Mouse (Mus musculus): ENCODE measurements around the gene Cobl. TPM values are rescaled to one million over a fixed set of nuclear protein-coding genes. Genes with fewer than 3 reads are reported as not detected.

Gene Cobl
- total RNA-seq, 2 experiments from 2014 or later = 101 to 123 TPM

GRCm38 (mm10) chr11:12435905-12436304 is 28.9 kb downstream of the Cobl start:
- H3K27ac ChIP-seq = peak overlapping the region; percentile 93
- TF ChIP-seq CTCF (IDR thresholded peaks at IDR 0.05) = no peak
- DNase-seq = no peak
- intact Hi-C loops (cut with DNase I) = no loop called here
- no peak overlapping the region for H3K4me3 ChIP-seq

- DNase-seq = peak; percentile 71
- Histone ChIP-seq H3K27ac (peak overlapping the region; percentile 93), H3K4me3 (peak overlapping the region; percentile 62)
- intact Hi-C loops (cut with DNase I) = no loop called here
- TF ChIP-seq CTCF (IDR thresholded peaks at IDR 0.05) = no peak
These were observed 29.7 kb downstream of the Cobl start for GRCm38 (mm10) chr11:12435018-12435417.

GRCm38 (mm10) chr11:12434597-12434996 is 30.2 kb downstream of the Cobl start:
- TF ChIP-seq CTCF (IDR thresholded peaks at IDR 0.05) = no peak
- intact Hi-C loops (cut with DNase I) = loop anchor here (5.0 kb wide), 1 partner anchor 37 kb away; no protein-coding TSS in a partner anchor
- H3K4me3 ChIP-seq = peak overlapping the region; percentile 62
- peak overlapping the region; percentile 93 for H3K27ac ChIP-seq
- peak; percentile 48 for DNase-seq

- H3K4me3 ChIP-seq = no peak overlapping the region
- TF ChIP-seq CTCF (IDR thresholded peaks at IDR 0.05) = no peak
- DNase-seq = no peak
- intact Hi-C loops (cut with DNase I) = loop anchor here (5.0 kb wide), 1 partner anchor 35 kb away; no protein-coding TSS in a partner anchor
- peak overlapping the region; percentile 59 for H3K27ac ChIP-seq
These were observed 32.8 kb downstream of the Cobl start for GRCm38 (mm10) chr11:12431911-12432310.

GRCm38 (mm10) chr11:12430231-12431041 is 34.3 kb downstream of the Cobl start:
- peak overlapping the region; percentile 78 for H3K27ac ChIP-seq
- DNase-seq = no peak
- intact Hi-C loops (cut with DNase I) = loop anchor here (5.0 kb wide), 1 partner anchor 33 kb away; no protein-coding TSS in a partner anchor
- TF ChIP-seq CTCF (IDR thresholded peaks at IDR 0.05) = no peak
- H3K4me3 ChIP-seq = no peak overlapping the region

GRCm38 (mm10) chr11:12426746-12427145 is 38.0 kb downstream of the Cobl start:
- intact Hi-C loops (cut with DNase I) = no loop called here
- DNase-seq = peak; percentile 79
- H3K27ac ChIP-seq = peak overlapping the region; percentile 78
- TF ChIP-seq CTCF (IDR thresholded peaks at IDR 0.05) = no peak
- no peak overlapping the region for H3K4me3 ChIP-seq

GRCm38 (mm10) chr11:12424205-12424604 is 40.6 kb downstream of the Cobl start:
- intact Hi-C loops (cut with DNase I) = no loop called here
- H3K4me3 ChIP-seq = no peak overlapping the region
- no peak for DNase-seq
- TF ChIP-seq CTCF (IDR thresholded peaks at IDR 0.05) = no peak
- H3K27ac ChIP-seq = no peak overlapping the region

- intact Hi-C loops (cut with DNase I) = no loop called here
- no peak overlapping the region for H3K4me3 ChIP-seq
- no peak overlapping the region for H3K27ac ChIP-seq
- no peak for TF ChIP-seq CTCF (IDR thresholded peaks at IDR 0.05)
- DNase-seq = no peak
These were observed 43.6 kb downstream of the Cobl start for GRCm38 (mm10) chr11:12421183-12421582.

- no peak for TF ChIP-seq CTCF (IDR thresholded peaks at IDR 0.05)
- Histone ChIP-seq H3K27ac (no peak overlapping the region), H3K4me3 (no peak overlapping the region)
- intact Hi-C loops (cut with DNase I) = no loop called here
- DNase-seq = no peak
These were observed 44.6 kb downstream of the Cobl start for GRCm38 (mm10) chr11:12420146-12420545.

- no peak for TF ChIP-seq CTCF (IDR thresholded peaks at IDR 0.05)
- Histone ChIP-seq H3K27ac (peak overlapping the region; percentile 51), H3K4me3 (no peak overlapping the region)
- DNase-seq = peak; percentile 59
- intact Hi-C loops (cut with DNase I) = no loop called here
These were observed 47.9 kb downstream of the Cobl start for GRCm38 (mm10) chr11:12416899-12417298.

GRCm38 (mm10) chr11:12415329-12415728 is 49.4 kb downstream of the Cobl start:
- intact Hi-C loops (cut with DNase I) = no loop called here
- no peak for DNase-seq
- Histone ChIP-seq H3K4me3 (no peak overlapping the region), H3K27ac (no peak overlapping the region)
- TF ChIP-seq CTCF (IDR thresholded peaks at IDR 0.05) = no peak

GRCm38 (mm10) chr11:12411950-12412349 is 52.8 kb downstream of the Cobl start:
- no peak overlapping the region for H3K4me3 ChIP-seq
- no peak for DNase-seq
- H3K27ac ChIP-seq = no peak overlapping the region
- no peak for TF ChIP-seq CTCF (IDR thresholded peaks at IDR 0.05)
- intact Hi-C loops (cut with DNase I) = no loop called here

GRCm38 (mm10) chr11:12411075-12411807 is 53.5 kb downstream of the Cobl start:
- no peak for TF ChIP-seq CTCF (IDR thresholded peaks at IDR 0.05)
- Histone ChIP-seq H3K27ac (no peak overlapping the region), H3K4me3 (no peak overlapping the region)
- intact Hi-C loops (cut with DNase I) = no loop called here
- no peak for DNase-seq
